Mouse (Mus musculus) testis, adult 2 months (tissue): ENCODE data around the gene Nfib. TPM values are rescaled to one million over a fixed set of nuclear protein-coding genes. Genes with fewer than 3 reads are reported as not detected.

Source experiments
- H3K27ac ChIP-seq: fragments of 200-500 bp; 2 replicates; pipeline ENCODE4 v1.5.1; 2012; ENCODE audit warnings: low read depth, low read length; ENCODE audit not compliant: control insufficient read depth, insufficient read depth
- H3K27me3 ChIP-seq: fragments of 200-500 bp; 2 replicates; pipeline ENCODE4 v1.6.1; 2012; ENCODE audit warnings: mild to moderate bottlenecking, low read length, moderate library complexity; ENCODE audit not compliant: control insufficient read depth, insufficient read depth
- H3K36me3 ChIP-seq: fragments of 200-500 bp; 2 replicates; pipeline ENCODE4 v1.6.1; 2012; ENCODE audit warnings: mild to moderate bottlenecking, low read length; ENCODE audit not compliant: control insufficient read depth, insufficient read depth
- H3K4me1 ChIP-seq: fragments of 200-500 bp; 2 replicates; pipeline ENCODE4 v1.6.1; 2012; ENCODE audit warnings: low read length; ENCODE audit not compliant: control insufficient read depth, insufficient read depth
- H3K4me3 ChIP-seq: fragments of 200-500 bp; 2 replicates; pipeline ENCODE4 v1.5.1; 2012; ENCODE audit warnings: low read depth, mild to moderate bottlenecking, low read length, moderate library complexity, mixed read lengths; ENCODE audit not compliant: control insufficient read depth
- CTCF ChIP-seq: fragments of 200-500 bp; IDR thresholded peaks from 2 replicates; pipeline ENCODE4 v1.5.1; 2012; ENCODE audit warnings: low read depth, mild to moderate bottlenecking, inconsistent platforms, low read length, moderate library complexity; ENCODE audit not compliant: control insufficient read depth, insufficient read depth, insufficient replicate concordance
- POLR2A ChIP-seq: fragments of 200-500 bp; IDR thresholded peaks from 2 replicates; pipeline ENCODE4 v1.6.1; 2012; ENCODE audit warnings: low read depth, mild to moderate bottlenecking, inconsistent platforms, low read length, moderate library complexity; ENCODE audit not compliant: control insufficient read depth
- polyA plus RNA-seq: library from polyadenylated mRNA; depleted of rRNA; stranded (reverse); fragments of >200 nt; gene quantifications from 2 replicates; pipeline ENCODE4 v1.2.3, GENCODE M21; 2012; rRNA removed

The Nfib gene
- polyA plus RNA-seq, result 1.2 and 1.3 TPM in 2 replicates

- Histone ChIP-seq H3K36me3 (no peaks in the 10 kb centered on the region), H3K4me1 (no peaks in the 10 kb centered on the region), H3K4me3 (no peak within 1 kb of the TSS), H3K27me3 (no peaks in the 10 kb centered on the region), H3K27ac (no peak within 1 kb of the TSS)
- TF ChIP-seq CTCF, result no peak
- no peak for TF ChIP-seq POLR2A
Measured at GRCm38 (mm10) chr4:82704841-82705794, at the start of gene Nfib. TSS of gene Nfib (minus strand) at chr4:82705750.

DNA sequence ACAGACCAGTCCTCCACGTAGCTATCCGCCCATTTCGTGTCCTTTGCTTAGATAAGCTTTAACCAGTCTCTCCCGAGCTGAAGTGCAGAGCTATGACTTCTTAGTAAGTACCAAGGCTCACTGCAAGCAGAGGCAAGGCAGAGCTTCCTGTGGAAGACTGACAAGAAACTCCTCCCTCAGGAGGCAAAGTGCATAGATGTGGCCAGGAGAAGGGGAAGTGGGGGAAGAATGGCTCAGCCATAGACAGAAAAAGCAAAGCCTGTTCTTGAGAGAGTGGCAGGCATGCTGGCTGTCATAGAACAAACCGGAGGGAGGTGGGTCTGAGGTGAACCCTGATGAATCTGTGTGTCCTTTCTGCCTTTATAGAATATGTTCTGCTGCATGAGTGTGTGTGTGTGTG is 30.2 kb upstream of the Nfib start:
- Histone ChIP-seq H3K27me3 (no peaks in the 10 kb centered on the region), H3K36me3 (no peaks in the 10 kb centered on the region)
- TF ChIP-seq CTCF (no peak), POLR2A (no peak)

DNA sequence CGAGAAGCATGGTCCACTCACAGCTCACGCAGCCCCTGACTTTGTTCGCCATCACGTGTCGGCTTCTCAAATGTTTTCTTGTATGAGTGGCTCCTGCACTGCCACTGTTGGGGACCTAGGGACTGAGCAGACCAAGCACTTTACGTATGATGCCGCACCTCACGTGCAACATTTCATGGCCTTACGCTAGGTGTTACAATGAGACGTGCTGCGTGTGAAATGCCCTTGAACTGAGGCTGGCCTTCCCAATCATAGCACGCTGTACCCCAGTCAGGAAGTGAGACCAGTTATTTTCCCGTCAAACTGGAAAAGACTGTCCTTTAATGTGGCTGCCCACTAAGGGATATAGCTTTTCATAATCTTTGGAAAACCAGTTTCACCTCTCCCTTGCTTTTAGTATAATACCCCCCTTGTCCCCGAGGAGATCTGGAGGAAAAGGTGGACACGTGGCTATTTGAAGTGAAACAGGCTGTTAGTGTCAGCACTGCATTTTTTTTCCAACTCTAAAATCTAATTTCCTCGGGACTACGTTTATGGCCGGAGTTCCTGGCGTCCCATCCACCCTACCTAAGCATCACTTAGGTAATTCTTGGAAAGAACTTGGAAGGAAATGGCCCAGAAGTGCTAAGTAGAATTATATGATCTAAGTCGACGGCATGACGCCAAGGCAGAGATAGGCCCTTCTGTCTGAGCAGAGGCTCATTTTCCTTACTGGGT is 29.4 kb upstream of the Nfib start:
- Histone ChIP-seq H3K27me3 (no peaks in the 10 kb centered on the region), H3K27ac (no peak overlapping the region), H3K36me3 (no peaks in the 10 kb centered on the region), H3K4me1 (no peaks in the 10 kb centered on the region; the same call in 1 of the 2 replicates), H3K4me3 (no peak overlapping the region)
- TF ChIP-seq CTCF (no peak), POLR2A (no peak)

More for the DNA sequence above, 30.2 kb upstream of the Nfib start:
- no peak overlapping the region for H3K27ac ChIP-seq
- H3K4me1 ChIP-seq, result no peaks in the 10 kb centered on the region; the same call in 1 of the 2 replicates
- no peak overlapping the region for H3K4me3 ChIP-seq

- H3K36me3 ChIP-seq, result no peaks in the 10 kb centered on the region
- TF ChIP-seq CTCF, result no peak
- no peak for TF ChIP-seq POLR2A
- H3K27me3 ChIP-seq, result no peaks in the 10 kb centered on the region
- no peak overlapping the region for H3K27ac ChIP-seq
- H3K4me1 ChIP-seq, result no peaks in the 10 kb centered on the region; the same call in 1 of the 2 replicates
- H3K4me3 ChIP-seq, result no peak overlapping the region
Measured at GRCm38 (mm10) chr4:82734348-82734747, 28.8 kb upstream of the Nfib start.

DNA sequence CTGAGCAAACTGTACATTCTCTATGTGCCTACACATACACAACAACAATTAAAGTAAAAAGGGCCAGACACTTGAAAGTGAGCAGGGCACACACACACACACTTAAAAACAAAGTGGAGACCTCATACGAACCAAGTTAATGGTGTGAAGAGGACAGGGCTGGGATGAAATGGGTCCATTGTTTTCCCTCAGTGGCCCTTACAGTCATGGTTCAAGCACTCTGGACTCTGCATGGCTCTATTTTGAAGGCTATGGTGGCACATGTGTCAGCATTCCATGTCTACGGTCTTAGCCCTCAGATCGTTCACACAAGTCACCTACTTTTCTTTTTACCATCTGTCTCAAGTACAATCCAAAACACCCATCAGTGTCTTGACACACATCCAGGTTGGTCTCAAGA is 28.1 kb upstream of the Nfib start:
- H3K36me3 ChIP-seq, result no peaks in the 10 kb centered on the region
- no peaks in the 10 kb centered on the region for H3K27me3 ChIP-seq
- TF ChIP-seq POLR2A, result no peak
- no peak for TF ChIP-seq CTCF
- no peaks in the 10 kb centered on the region; the same call in 1 of the 2 replicates for H3K4me1 ChIP-seq
- no peak overlapping the region for H3K27ac ChIP-seq
- H3K4me3 ChIP-seq, result no peak overlapping the region

DNA sequence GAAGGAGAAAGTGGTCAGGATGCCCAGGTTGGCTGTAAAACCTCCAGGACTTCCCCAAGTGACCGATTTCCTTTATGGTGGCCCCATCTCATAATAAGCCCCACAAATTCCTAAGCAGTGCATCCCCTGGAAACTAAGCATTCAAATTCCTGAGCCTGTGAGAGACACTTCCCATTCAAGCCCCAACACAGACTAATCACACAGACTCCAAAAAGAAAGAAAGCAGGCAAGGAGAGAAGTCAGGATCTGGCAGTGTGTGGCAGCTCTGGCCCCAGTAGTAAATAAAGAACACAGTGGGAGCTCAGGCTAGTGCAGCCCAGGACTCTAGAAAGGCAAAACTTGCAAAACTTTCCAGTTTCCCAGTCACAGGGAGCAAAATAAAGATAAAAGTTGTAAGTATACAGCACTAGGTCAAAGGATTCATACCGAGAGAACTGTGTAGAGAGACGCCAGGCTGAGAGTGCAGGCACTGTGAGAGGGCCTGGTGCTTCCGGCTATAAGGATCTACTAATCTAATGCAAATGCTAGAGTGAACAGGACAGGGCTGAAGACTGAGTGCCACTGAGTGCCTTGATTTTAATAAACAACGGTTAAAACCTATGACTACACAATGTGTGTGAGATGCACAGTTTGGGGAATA is 24.8 kb upstream of the Nfib start:
- H3K36me3 ChIP-seq, result no peaks in the 10 kb centered on the region
- H3K27ac ChIP-seq, result no peak overlapping the region
- no peaks in the 10 kb centered on the region; the same call in 1 of the 2 replicates for H3K4me1 ChIP-seq
- TF ChIP-seq POLR2A (no peak), CTCF (no peak)
- H3K4me3 ChIP-seq, result no peak overlapping the region
- no peaks in the 10 kb centered on the region for H3K27me3 ChIP-seq

GRCm38 (mm10) chr4:82724058-82724457 is 18.5 kb upstream of the Nfib start:
- H3K36me3 ChIP-seq, result no peaks in the 10 kb centered on the region
- H3K4me3 ChIP-seq, result no peak overlapping the region
- H3K4me1 ChIP-seq, result no peaks in the 10 kb centered on the region
- H3K27me3 ChIP-seq, result no peaks in the 10 kb centered on the region
- no peak overlapping the region for H3K27ac ChIP-seq
- TF ChIP-seq CTCF (no peak), POLR2A (no peak)
